Mouse (Mus musculus) small intestine, adult 2 months (tissue): Measurements from ENCODE around the gene Lypd4.

Experiments used
- CTCF ChIP-seq: fragments of 200-500 bp; IDR thresholded peaks from 2 replicates; pipeline ENCODE4 v1.5.1; 2012; ENCODE audit warnings: low read depth, mild to moderate bottlenecking, control low read depth, inconsistent platforms, low read length, moderate library complexity, mixed read lengths; ENCODE audit not compliant: insufficient replicate concordance, insufficient read length; ENCODE audit errors: extremely low read depth
- POLR2A ChIP-seq: fragments of 200-500 bp; IDR thresholded peaks from 2 replicates; pipeline ENCODE4 v1.6.1; 2012; ENCODE audit warnings: low read depth, mild to moderate bottlenecking, control low read depth, inconsistent platforms, low read length, moderate library complexity

- TF ChIP-seq CTCF, result no peak
- no peak for TF ChIP-seq POLR2A
Observed at GRCm38 (mm10) chr7:24850162-24850561, 19.6 kb downstream of the Lypd4 start.
